Mouse (Mus musculus) left cerebral cortex, adult 9 months (tissue): ENCODE measurements around the gene Olfr822.
"Not testable (repeated sequence)": the region's sequence is repeated elsewhere in the genome, so short reads cannot be mapped to it uniquely, and the experiment has no call there.

Experiments used
- DNase-seq, 2 experiments: peaks; one replicate each; pipeline ENCODE4 v3.0.0; 2022; ENCODE audit warnings: low spot score in 2 of 2

The Olfr822 gene

GRCm38 (mm10) chr10:130070910-130071309 lies at the start of gene Olfr822:
Olfr822 (plus strand) TSS chr10:130071210.
- DNase-seq: no peak

GRCm38 (mm10) chr10:130030048-130030447 lies 41.0 kb upstream of the Olfr822 start, which contains the start of gene Olfr821:
Olfr821 (plus strand) TSS chr10:130030348.
- DNase-seq: no peak

- DNase-seq: no peak
Measured at GRCm38 (mm10) chr10:130037096-130037495, 33.9 kb upstream of the Olfr822 start.

GRCm38 (mm10) chr10:130092838-130093440 lies 21.9 kb downstream of the Olfr822 start:
- DNase-seq: peak in 1 of 2 experiments; percentile 60

- no peak for DNase-seq
Measured at GRCm38 (mm10) chr10:130096104-130096503, 25.1 kb downstream of the Olfr822 start.

GRCm38 (mm10) chr10:130115283-130115682 lies 44.3 kb downstream of the Olfr822 start, which contains the start of gene Olfr823:
Olfr823 (minus strand) TSS chr10:130115383.
- not testable (repeated sequence) for DNase-seq

- not testable (repeated sequence) for DNase-seq
Measured at GRCm38 (mm10) chr10:130116045-130116444, 45.0 kb downstream of the Olfr822 start.
